Mouse (Mus musculus) G1E (cell line): ENCODE measurements around the gene Hectd2. TPM values are rescaled to one million over a fixed set of nuclear protein-coding genes. Genes with fewer than 3 reads are reported as not detected.
A peak's percentile ranks its signal among the peaks of the same experiment; 100 is the strongest.

Experiments used
- ATAC-seq: 2 replicates; pipeline ENCODE4 v1.8.0; 2016; ENCODE audit warnings: mild to moderate bottlenecking; ENCODE audit not compliant: insufficient number of reproducible peaks, poor library complexity, low FRiP score, severe bottlenecking; ENCODE audit errors: extremely low read depth
- DNase-seq: peaks from one replicate; pipeline ENCODE4 v3.0.0; 2012; ENCODE audit warnings: low spot score
- H3K27me3 ChIP-seq: 2 replicates; pipeline ENCODE4 v1.6.1; 2012; ENCODE audit warnings: mild to moderate bottlenecking, low read length, inconsistent platforms; ENCODE audit not compliant: insufficient read depth
- H3K36me3 ChIP-seq: replicated peaks from 2 replicates; pipeline ENCODE3; 2012; ENCODE audit warnings: mild to moderate bottlenecking, inconsistent platforms
- H3K4me1 ChIP-seq: 2 replicates; pipeline ENCODE4 v1.6.1; 2012; ENCODE audit warnings: low read depth, low read length, inconsistent platforms, mixed read lengths; ENCODE audit not compliant: insufficient read depth
- H3K4me3 ChIP-seq: 2 replicates; pipeline ENCODE4 v1.5.1; 2012; ENCODE audit warnings: low read depth, mild to moderate bottlenecking, inconsistent platforms, low read length, moderate library complexity, mixed read lengths
- H3K9me3 ChIP-seq: replicated peaks from 2 replicates; pipeline ENCODE4 v1.6.1; 2012; ENCODE audit warnings: inconsistent platforms
- CTCF ChIP-seq: IDR thresholded peaks from 2 replicates; pipeline ENCODE4 v1.5.1; 2012; ENCODE audit warnings: low read depth, low read length, inconsistent platforms, mixed read lengths
- GATA1 ChIP-seq: IDR thresholded peaks from 2 replicates; pipeline ENCODE4 v1.6.1; 2012; ENCODE audit warnings: borderline replicate concordance, low read length, inconsistent platforms, mixed read lengths
- GATA2 ChIP-seq: IDR thresholded peaks from 2 replicates; pipeline ENCODE4 v1.6.1; 2012; ENCODE audit warnings: low read depth, low read length, inconsistent platforms, borderline replicate concordance
- POLR2AphosphoS5 ChIP-seq: IDR thresholded peaks from 2 replicates; pipeline ENCODE4 v1.6.1; 2012; ENCODE audit warnings: low read depth, low read length, inconsistent platforms; ENCODE audit not compliant: insufficient replicate concordance
- TAL1 ChIP-seq: conservative IDR thresholded peaks from 2 replicates; pipeline ENCODE4 v1.6.1; 2012; ENCODE audit warnings: low read depth, low read length, inconsistent platforms, mixed read lengths
- polyA plus RNA-seq: library from polyadenylated mRNA; stranded (reverse); fragments of >175 nt; gene quantifications from 2 replicates; pipeline ENCODE4 v1.2.3, GENCODE M21; 2012
- total RNA-seq, 2 experiments: library from RNA; stranded (forward) in 1 of 2; stranded (reverse) in 1 of 2; fragments of 200-1000 nt in 1 of 2; fragments of >200 nt in 1 of 2; fragmentation: Nextera tagmentation in 1 of 2; gene quantifications; 2 replicates each; pipeline ENCODE4 v1.2.3; 2014 to 2017

Hectd2 gene
- total and polyA plus RNA-seq, 3 experiments, result 0.05 to 0.75 (median 0.33) TPM

DNA sequence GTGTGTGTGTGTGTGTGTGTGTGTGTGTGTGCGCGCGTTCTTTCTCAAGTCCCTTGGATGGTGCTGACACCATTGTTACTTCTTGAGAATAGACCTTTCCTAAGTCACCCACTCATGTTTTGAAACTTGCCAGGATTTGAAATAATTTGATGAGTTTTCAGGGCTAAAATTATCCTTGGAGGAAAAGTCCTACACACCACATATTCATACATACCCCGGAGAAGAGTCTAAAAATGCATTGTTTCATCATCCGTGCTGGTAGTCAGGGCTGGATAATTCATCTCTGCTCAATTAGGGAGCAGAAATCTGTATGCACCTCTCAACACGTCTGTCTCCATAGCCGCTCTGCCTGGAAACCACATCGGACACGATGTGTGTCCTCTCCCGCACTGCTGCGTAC lies 17.5 kb upstream of the Hectd2 start:
- no peaks in the 10 kb centered on the region for H3K9me3 ChIP-seq
- H3K4me1 ChIP-seq, result peaks cover 5% of the 10 kb centered on the region; the same call in 1 of the 2 replicates
- no peak for ATAC-seq
- DNase-seq, result no peak
- no peak overlapping the region for H3K4me3 ChIP-seq
- no peaks in the 10 kb centered on the region for H3K36me3 ChIP-seq
- H3K27me3 ChIP-seq, result peaks cover 35% of the 10 kb centered on the region
- TF ChIP-seq GATA2, result no peak
- TF ChIP-seq POLR2AphosphoS5, result no peak
- TF ChIP-seq TAL1, result no peak
- no peak for TF ChIP-seq CTCF
- TF ChIP-seq GATA1, result no peak

DNA sequence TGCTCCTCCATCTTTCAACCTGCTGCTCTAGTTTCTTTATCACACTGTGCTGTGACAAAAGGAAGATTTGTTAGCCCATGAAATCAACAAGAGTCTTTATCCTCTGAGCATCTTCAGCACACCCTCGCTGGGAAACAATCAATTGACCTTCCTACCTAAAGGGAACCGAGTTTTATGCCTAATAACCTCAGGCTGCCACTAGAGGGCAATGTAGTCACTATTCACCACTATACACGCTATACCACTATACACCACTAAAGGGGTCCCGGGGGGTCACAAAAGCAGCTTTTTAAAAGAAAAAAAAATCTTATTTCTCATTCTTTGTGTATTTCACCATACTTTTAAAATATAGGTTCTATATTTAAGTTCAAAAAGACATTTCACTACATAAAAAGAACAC lies 15.9 kb upstream of the Hectd2 start:
- no peak for ATAC-seq
- no peaks in the 10 kb centered on the region for H3K9me3 ChIP-seq
- no peak overlapping the region for H3K4me3 ChIP-seq
- TF ChIP-seq CTCF, result peak; percentile 77
- no peak for TF ChIP-seq GATA2
- no peaks in the 10 kb centered on the region for H3K36me3 ChIP-seq
- peaks cover 35% of the 10 kb centered on the region for H3K27me3 ChIP-seq
- peak; percentile 28 for DNase-seq
- H3K4me1 ChIP-seq, result peaks cover 5% of the 10 kb centered on the region; the same call in 1 of the 2 replicates

DNA sequence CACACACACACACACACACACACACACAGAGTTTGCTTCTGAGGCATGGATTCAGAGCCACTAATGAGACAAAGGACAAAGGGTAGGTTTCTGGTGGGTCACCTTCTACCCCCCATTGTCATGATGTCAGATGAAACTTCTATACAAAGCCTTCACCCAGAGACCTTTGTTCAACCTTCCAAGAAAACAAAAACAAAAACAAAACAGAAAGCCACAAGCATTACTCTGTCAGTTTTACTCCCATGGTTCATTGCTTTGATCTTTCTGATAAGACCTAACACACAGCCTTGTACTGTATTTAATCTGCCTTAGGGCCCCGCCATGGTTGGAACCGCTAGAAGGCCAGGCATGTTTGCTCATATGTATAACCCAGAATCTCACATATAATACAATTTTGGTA lies 15.1 kb upstream of the Hectd2 start:
- TF ChIP-seq TAL1 (no peak), POLR2AphosphoS5 (no peak), CTCF (no peak), GATA1 (no peak), GATA2 (no peak)
- Histone ChIP-seq H3K36me3 (no peaks in the 10 kb centered on the region), H3K9me3 (no peaks in the 10 kb centered on the region), H3K4me1 (peaks cover under 1% of the 10 kb centered on the region; the same call in 1 of the 2 replicates), H3K4me3 (no peak overlapping the region), H3K27me3 (peaks cover 29% of the 10 kb centered on the region)
- DNase-seq (no peak), ATAC-seq (no peak)

DNA sequence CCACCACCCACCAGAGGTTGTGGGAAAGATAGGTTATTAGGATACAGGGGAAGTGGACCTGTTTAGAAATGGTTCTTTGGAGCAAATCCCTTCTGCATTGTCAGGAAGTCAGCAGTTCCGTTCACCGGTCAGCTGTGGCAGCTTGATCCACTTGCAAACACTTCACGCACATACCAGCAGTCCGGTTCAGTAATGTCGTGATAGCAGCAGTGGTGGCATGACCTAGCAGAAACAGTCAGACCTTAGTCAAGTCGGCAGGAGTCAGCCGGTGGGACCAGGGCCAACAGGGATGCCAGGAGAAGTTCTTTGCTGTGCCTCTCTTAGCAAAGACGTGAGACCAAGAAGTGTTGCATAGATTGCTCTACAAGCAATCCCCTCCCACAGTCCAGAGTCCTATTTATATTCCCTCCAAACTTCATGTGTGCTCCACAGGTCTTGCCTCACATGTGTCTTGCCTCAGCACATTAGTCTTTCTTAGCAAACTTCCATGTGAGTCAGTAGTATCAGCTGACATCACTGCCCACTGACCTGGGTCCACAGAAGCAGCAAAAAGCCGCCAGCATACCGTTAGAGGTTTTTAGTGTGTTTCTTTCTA lies 14.3 kb upstream of the Hectd2 start:
- no peak for ATAC-seq
- Histone ChIP-seq H3K4me1 (no peaks in the 10 kb centered on the region), H3K27me3 (peaks cover 24% of the 10 kb centered on the region), H3K9me3 (no peaks in the 10 kb centered on the region), H3K36me3 (no peaks in the 10 kb centered on the region), H3K4me3 (no peak overlapping the region)
- no peak for TF ChIP-seq TAL1
- TF ChIP-seq GATA2, result no peak
- TF ChIP-seq POLR2AphosphoS5, result no peak
- DNase-seq, result no peak

DNA sequence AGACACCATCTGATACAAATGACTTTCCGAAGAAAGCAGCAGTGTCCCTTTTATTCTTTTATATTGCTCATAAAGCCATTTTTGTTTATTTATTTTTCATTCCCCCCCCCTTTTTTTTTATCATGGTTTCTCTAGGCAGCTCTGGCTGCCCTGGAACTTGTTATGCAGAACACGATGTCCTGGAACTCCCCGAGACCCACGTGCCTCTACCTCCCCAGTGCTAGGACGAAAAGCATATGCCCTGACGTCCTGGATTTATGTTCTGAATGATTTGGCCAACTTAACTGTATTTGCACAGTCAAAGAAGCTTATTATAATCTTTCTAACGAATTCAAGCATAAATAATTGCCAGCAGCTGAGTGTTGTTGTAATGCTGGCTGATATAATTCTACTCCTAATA lies 13.7 kb upstream of the Hectd2 start:
- TF ChIP-seq TAL1, result no peak
- no peak for TF ChIP-seq GATA1
- TF ChIP-seq CTCF, result no peak
- TF ChIP-seq GATA2, result no peak
- TF ChIP-seq POLR2AphosphoS5, result no peak

DNA sequence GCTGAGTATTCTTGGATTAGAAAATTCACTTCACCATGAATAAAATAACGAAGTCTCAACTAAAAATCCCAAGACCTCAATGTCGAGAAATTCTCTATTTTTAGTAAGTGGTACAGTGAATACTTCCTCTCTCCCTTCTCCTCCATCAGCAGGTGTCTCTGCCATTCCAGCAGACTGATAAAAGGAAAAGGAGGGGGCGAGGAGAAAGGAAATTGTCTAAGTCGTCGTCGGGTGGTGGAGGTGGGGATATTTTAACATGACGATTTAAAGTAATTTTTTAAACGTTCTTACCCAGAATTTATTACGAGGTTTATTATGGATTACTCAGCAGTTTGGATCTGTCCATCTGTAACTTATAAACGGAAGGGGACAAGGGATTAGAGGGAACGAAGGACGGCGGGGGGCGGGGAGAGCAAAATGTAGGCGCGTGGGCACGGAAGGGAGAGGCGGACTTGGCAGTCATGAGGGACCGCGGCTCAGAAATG lies 836 bp upstream of the Hectd2 start:
- H3K4me3 ChIP-seq, result peak overlapping the region; percentile 70
- peaks cover 30% of the 10 kb centered on the region for H3K27me3 ChIP-seq
- ATAC-seq (no peak), DNase-seq (no peak)
- 0 out of 2 replicates have a peak, but pooled peaks cover 8% of the 10 kb centered on the region for H3K9me3 ChIP-seq
- peaks cover 10% of the 10 kb centered on the region for H3K4me1 ChIP-seq
- no peaks in the 10 kb centered on the region for H3K36me3 ChIP-seq
- TF ChIP-seq GATA2 (no peak), GATA1 (no peak), CTCF (no peak), TAL1 (no peak), POLR2AphosphoS5 (no peak)

More for the DNA sequence above, 13.7 kb upstream of the Hectd2 start:
- Histone ChIP-seq H3K36me3 (no peaks in the 10 kb centered on the region), H3K4me3 (no peak overlapping the region), H3K4me1 (no peaks in the 10 kb centered on the region), H3K9me3 (no peaks in the 10 kb centered on the region), H3K27me3 (peaks cover 24% of the 10 kb centered on the region)
- ATAC-seq (no peak), DNase-seq (no peak)

DNA sequence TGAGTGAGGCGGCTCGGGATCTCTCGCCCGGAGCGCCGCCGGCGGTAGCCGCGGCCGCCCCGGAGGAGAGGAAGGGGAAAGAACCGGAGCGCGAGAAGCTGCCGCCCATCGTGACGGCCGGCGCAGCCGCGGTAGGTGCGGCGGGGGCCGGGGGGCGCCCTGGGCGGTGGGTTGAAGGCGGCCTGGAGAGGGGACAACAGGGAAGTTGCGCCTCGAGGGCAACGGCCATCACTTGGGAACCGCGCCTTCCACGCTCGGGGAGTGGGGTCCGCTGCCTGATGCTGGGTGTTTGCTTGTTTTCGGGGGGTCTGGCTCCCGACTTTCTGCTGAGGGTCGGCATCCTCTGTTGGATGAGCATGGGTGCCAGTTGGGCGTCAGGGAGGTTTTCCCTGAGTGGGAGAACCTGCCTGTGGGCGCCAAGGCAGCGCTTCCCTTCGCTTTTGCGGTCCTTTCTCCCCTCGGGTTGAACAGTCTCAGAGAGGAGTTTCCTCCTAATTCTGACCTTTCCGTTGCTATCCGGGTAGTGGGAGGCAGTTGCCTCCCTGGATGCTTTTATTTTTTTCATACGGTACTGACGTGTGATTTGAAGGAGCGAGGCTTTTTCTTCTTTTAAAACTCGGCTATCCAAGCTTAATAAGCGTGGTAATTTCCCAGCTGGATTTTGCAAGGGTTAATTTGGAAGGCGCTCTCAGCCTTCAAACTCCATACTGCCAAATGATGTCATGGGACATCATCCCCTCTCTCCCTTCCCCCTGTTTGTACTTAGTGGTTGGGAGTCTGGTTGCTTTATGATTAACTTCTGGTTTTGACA lies 551 bp downstream of the Hectd2 start:
- H3K9me3 ChIP-seq, result 0 out of 2 replicates have a peak, but pooled peaks cover 8% of the 10 kb centered on the region
- H3K27me3 ChIP-seq, result peaks cover 27% of the 10 kb centered on the region
- peak overlapping the region; percentile 70 for H3K4me3 ChIP-seq
- peaks cover 10% of the 10 kb centered on the region for H3K4me1 ChIP-seq
- TF ChIP-seq TAL1 (no peak), GATA1 (no peak), POLR2AphosphoS5 (no peak), CTCF (no peak), GATA2 (no peak)
- ATAC-seq (no peak), DNase-seq (no peak)
- H3K36me3 ChIP-seq, result no peaks in the 10 kb centered on the region
